Mouse (Mus musculus): Measurements from ENCODE around the gene Phc3. TPM values are rescaled to one million over a fixed set of nuclear protein-coding genes. Genes with fewer than 3 reads are reported as not detected.
"Not testable (repeated sequence)": the region's sequence is repeated elsewhere in the genome, so short reads cannot be mapped to it uniquely, and the experiment has no call there.

Gene Phc3
- polyA plus RNA-seq, 1 experiment from 2014 or later: 3.5 TPM

GRCm38 (mm10) chr3:30869995-30870394, 99.2 kb downstream of the Phc3 start:
- no peaks in the 10 kb centered on the region for H3K4me1 ChIP-seq (replicated peaks; ENCODE audit: control insufficient read depth, insufficient read depth, low read length)
- H3K9me3 ChIP-seq (ENCODE audit: control insufficient read depth): no peaks in the 10 kb centered on the region
- no peak for TF ChIP-seq CTCF (IDR thresholded peaks at IDR 0.05; ENCODE audit: low read depth)
- no peaks in the 10 kb centered on the region for H3K27me3 ChIP-seq (replicated peaks; ENCODE audit: control insufficient read depth, insufficient read depth, low read length)
- WGBS: 77% methylated on average over 1 of the region's 1 CpGs
- H3K4me3 ChIP-seq (ENCODE audit: low read depth, low read length): no peak overlapping the region
- H3K36me3 ChIP-seq (ENCODE audit: control insufficient read depth, insufficient read depth): no peaks in the 10 kb centered on the region
- no peak overlapping the region for H3K4me2 ChIP-seq (replicated peaks; ENCODE audit: low read depth)
- H3K9ac ChIP-seq (ENCODE audit: low read depth, low read length): no peak overlapping the region
- ATAC-seq: no peak
- H3K27ac ChIP-seq (ENCODE audit: low read depth, low read length): no peak overlapping the region

- Histone ChIP-seq H3K27me3 (replicated peaks; ENCODE audit: control insufficient read depth, insufficient read depth, low read length) (no peaks in the 10 kb centered on the region), H3K36me3 (ENCODE audit: control insufficient read depth, insufficient read depth) (no peaks in the 10 kb centered on the region), H3K4me1 (replicated peaks; ENCODE audit: control insufficient read depth, insufficient read depth, low read length) (no peaks in the 10 kb centered on the region), H3K9me3 (ENCODE audit: control insufficient read depth) (no peaks in the 10 kb centered on the region), H3K9ac (ENCODE audit: low read depth, low read length) (no peak overlapping the region), H3K27ac (ENCODE audit: low read depth, low read length) (no peak overlapping the region), H3K4me2 (replicated peaks; ENCODE audit: low read depth) (no peak overlapping the region), H3K4me3 (ENCODE audit: low read depth, low read length) (no peak overlapping the region)
- 79% methylated on average over 5 of the region's 5 CpGs for WGBS
- no peak for TF ChIP-seq CTCF (IDR thresholded peaks at IDR 0.05; ENCODE audit: low read depth)
- no peak for ATAC-seq
Observed at GRCm38 (mm10) chr3:30868625-30869024, 100.6 kb downstream of the Phc3 start.

GRCm38 (mm10) chr3:30868176-30868575, 101.0 kb downstream of the Phc3 start:
- 80% methylated on average over 5 of the region's 5 CpGs for WGBS
- Histone ChIP-seq H3K4me1 (replicated peaks; ENCODE audit: control insufficient read depth, insufficient read depth, low read length) (no peaks in the 10 kb centered on the region), H3K27me3 (replicated peaks; ENCODE audit: control insufficient read depth, insufficient read depth, low read length) (no peaks in the 10 kb centered on the region), H3K36me3 (ENCODE audit: control insufficient read depth, insufficient read depth) (no peaks in the 10 kb centered on the region), H3K27ac (ENCODE audit: low read depth, low read length) (no peak overlapping the region), H3K4me2 (replicated peaks; ENCODE audit: low read depth) (no peak overlapping the region), H3K9ac (ENCODE audit: low read depth, low read length) (no peak overlapping the region), H3K4me3 (ENCODE audit: low read depth, low read length) (no peak overlapping the region), H3K9me3 (ENCODE audit: control insufficient read depth) (no peaks in the 10 kb centered on the region)
- TF ChIP-seq CTCF (IDR thresholded peaks at IDR 0.05; ENCODE audit: low read depth): no peak
- no peak for ATAC-seq

- H3K27ac ChIP-seq (ENCODE audit: low read depth, low read length): no peak overlapping the region
- no peaks in the 10 kb centered on the region for H3K4me1 ChIP-seq (replicated peaks; ENCODE audit: control insufficient read depth, insufficient read depth, low read length)
- no peak overlapping the region for H3K4me3 ChIP-seq (ENCODE audit: low read depth, low read length)
- no peak for TF ChIP-seq CTCF (IDR thresholded peaks at IDR 0.05; ENCODE audit: low read depth)
- no peaks in the 10 kb centered on the region for H3K27me3 ChIP-seq (replicated peaks; ENCODE audit: control insufficient read depth, insufficient read depth, low read length)
- 59% methylated on average over 1 of the region's 1 CpGs for WGBS
- H3K9ac ChIP-seq (ENCODE audit: low read depth, low read length): no peak overlapping the region
- no peaks in the 10 kb centered on the region for H3K36me3 ChIP-seq (ENCODE audit: control insufficient read depth, insufficient read depth)
- no peak overlapping the region for H3K4me2 ChIP-seq (replicated peaks; ENCODE audit: low read depth)
- no peak for ATAC-seq
- H3K9me3 ChIP-seq (ENCODE audit: control insufficient read depth): no peaks in the 10 kb centered on the region
Observed at GRCm38 (mm10) chr3:30864640-30865039, 104.6 kb downstream of the Phc3 start.

- H3K4me3 ChIP-seq (ENCODE audit: low read depth, low read length): no peak overlapping the region
- H3K4me2 ChIP-seq (replicated peaks; ENCODE audit: low read depth): no peak overlapping the region
- no peak overlapping the region for H3K9ac ChIP-seq (ENCODE audit: low read depth, low read length)
- WGBS: 61% methylated on average over 5 of the region's 5 CpGs
- no peaks in the 10 kb centered on the region for H3K4me1 ChIP-seq (replicated peaks; ENCODE audit: control insufficient read depth, insufficient read depth, low read length)
- H3K27me3 ChIP-seq (replicated peaks; ENCODE audit: control insufficient read depth, insufficient read depth, low read length): no peaks in the 10 kb centered on the region
- no peaks in the 10 kb centered on the region for H3K36me3 ChIP-seq (ENCODE audit: control insufficient read depth, insufficient read depth)
- no peak for TF ChIP-seq CTCF (IDR thresholded peaks at IDR 0.05; ENCODE audit: low read depth)
- no peaks in the 10 kb centered on the region for H3K9me3 ChIP-seq (ENCODE audit: control insufficient read depth)
- no peak for ATAC-seq
- H3K27ac ChIP-seq (ENCODE audit: low read depth, low read length): no peak overlapping the region
Observed at GRCm38 (mm10) chr3:30863712-30864435, 105.3 kb downstream of the Phc3 start.

GRCm38 (mm10) chr3:30860705-30861104, 108.5 kb downstream of the Phc3 start:
- no peak for TF ChIP-seq CTCF (IDR thresholded peaks at IDR 0.05; ENCODE audit: low read depth)
- no peak for ATAC-seq
- H3K36me3 ChIP-seq (ENCODE audit: control insufficient read depth, insufficient read depth): no peaks in the 10 kb centered on the region
- no peak overlapping the region for H3K9ac ChIP-seq (ENCODE audit: low read depth, low read length)
- H3K27ac ChIP-seq (ENCODE audit: low read depth, low read length): no peak overlapping the region
- H3K9me3 ChIP-seq (ENCODE audit: control insufficient read depth): no peaks in the 10 kb centered on the region
- WGBS: 71% methylated on average over 4 of the region's 4 CpGs
- no peaks in the 10 kb centered on the region for H3K4me1 ChIP-seq (replicated peaks; ENCODE audit: control insufficient read depth, insufficient read depth, low read length)
- H3K27me3 ChIP-seq (replicated peaks; ENCODE audit: control insufficient read depth, insufficient read depth, low read length): no peaks in the 10 kb centered on the region
- H3K4me2 ChIP-seq (replicated peaks; ENCODE audit: low read depth): no peak overlapping the region
- H3K4me3 ChIP-seq (ENCODE audit: low read depth, low read length): no peak overlapping the region

GRCm38 (mm10) chr3:30859599-30859998, 109.6 kb downstream of the Phc3 start:
- ATAC-seq; H3K4me2 ChIP-seq (replicated peaks; ENCODE audit: low read depth); H3K27me3 ChIP-seq (replicated peaks; ENCODE audit: control insufficient read depth, insufficient read depth, low read length); H3K4me3 ChIP-seq (ENCODE audit: low read depth, low read length); H3K27ac ChIP-seq (ENCODE audit: low read depth, low read length); H3K9ac ChIP-seq (ENCODE audit: low read depth, low read length); H3K4me1 ChIP-seq (replicated peaks; ENCODE audit: control insufficient read depth, insufficient read depth, low read length); H3K9me3 ChIP-seq (ENCODE audit: control insufficient read depth); H3K36me3 ChIP-seq (ENCODE audit: control insufficient read depth, insufficient read depth): not testable (repeated sequence)
- 92% methylated on average over 8 of the region's 8 CpGs for WGBS
